Mouse (Mus musculus): ENCODE data around the gene Socs5. TPM values are rescaled to one million over a fixed set of nuclear protein-coding genes. Genes with fewer than 3 reads are reported as not detected.

The Socs5 gene
- polyA plus RNA-seq, 1 experiment from 2014 or later, result 1.9 TPM

DNA sequence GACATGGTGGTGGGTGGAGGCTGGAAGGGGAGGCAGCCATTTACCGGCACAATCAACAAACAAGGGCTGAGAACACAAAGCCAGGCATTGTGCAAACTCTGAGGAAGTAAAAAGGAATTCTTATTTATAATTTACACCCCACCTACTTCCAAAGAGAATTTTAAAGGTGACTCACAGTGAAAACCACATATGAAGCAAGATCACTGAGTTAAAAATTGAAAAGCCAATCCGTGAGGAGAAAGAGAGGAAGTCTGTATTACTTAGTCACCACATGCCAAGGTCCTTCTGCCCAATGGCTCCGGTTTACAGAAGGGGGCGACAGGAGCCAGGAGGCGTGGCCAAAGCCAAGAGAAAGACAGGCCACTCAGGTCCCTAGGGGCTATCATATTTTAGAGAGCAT, 62.9 kb downstream of the Socs5 start:
- H3K36me3 ChIP-seq (replicated peaks), result no peaks in the 10 kb centered on the region
- no peaks in the 10 kb centered on the region; the same call in 1 of the 2 replicates for H3K4me1 ChIP-seq (replicated peaks)
- ATAC-seq (ENCODE audit: insufficient read depth), result no peak
- H3K27me3 ChIP-seq, result no peaks in the 10 kb centered on the region
- no peaks in the 10 kb centered on the region for H3K9me3 ChIP-seq (replicated peaks)
- H3K9ac ChIP-seq, result no peak overlapping the region
- H3K4me2 ChIP-seq, result no peak overlapping the region
- 19% methylated on average over 5 of the region's 5 CpGs for WGBS (ENCODE audit: insufficient replicate concordance)
- no peak overlapping the region for H3K27ac ChIP-seq (replicated peaks)
- H3K4me3 ChIP-seq (replicated peaks), result no peak overlapping the region

- no peak overlapping the region for H3K4me3 ChIP-seq (replicated peaks)
- H3K4me1 ChIP-seq (replicated peaks), result peaks cover 3% of the 10 kb centered on the region; the same call in 1 of the 2 replicates
- H3K27ac ChIP-seq (replicated peaks), result no peak overlapping the region
- H3K9ac ChIP-seq, result no peak overlapping the region
- ATAC-seq (ENCODE audit: insufficient read depth), result no peak
- no peaks in the 10 kb centered on the region for H3K9me3 ChIP-seq (replicated peaks)
- H3K4me2 ChIP-seq, result no peak overlapping the region
- H3K36me3 ChIP-seq (replicated peaks), result no peaks in the 10 kb centered on the region
- WGBS (ENCODE audit: insufficient replicate concordance), result 54% methylated on average over 3 of the region's 3 CpGs
- H3K27me3 ChIP-seq, result no peaks in the 10 kb centered on the region
These were observed 64.6 kb downstream of the Socs5 start for GRCm38 (mm10) chr17:87172031-87172430.

DNA sequence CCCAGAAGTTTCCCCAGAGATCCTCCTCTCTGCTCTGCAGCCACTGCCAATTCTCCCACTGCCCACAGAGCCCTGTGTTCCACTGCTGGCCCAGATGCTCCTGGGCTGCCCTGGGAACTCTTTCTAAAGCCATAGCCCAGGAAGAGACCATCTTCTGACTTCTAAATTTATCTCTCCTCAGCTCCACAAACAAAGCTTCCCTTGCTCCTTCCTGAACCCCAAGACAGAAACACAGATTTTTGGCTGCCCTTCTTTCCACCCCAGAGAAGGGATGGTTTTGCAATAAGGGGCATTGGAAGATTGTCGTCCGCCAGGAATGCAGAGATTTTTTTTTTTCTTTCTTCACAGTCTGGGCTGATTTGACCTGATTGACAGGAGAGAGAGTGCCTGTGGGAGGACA, 66.5 kb downstream of the Socs5 start:
- no peaks in the 10 kb centered on the region for H3K27me3 ChIP-seq
- H3K4me3 ChIP-seq (replicated peaks), result no peak overlapping the region
- no peaks in the 10 kb centered on the region for H3K36me3 ChIP-seq (replicated peaks)
- no peak overlapping the region for H3K27ac ChIP-seq (replicated peaks)
- peaks cover 3% of the 10 kb centered on the region; the same call in 1 of the 2 replicates for H3K4me1 ChIP-seq (replicated peaks)
- no peaks in the 10 kb centered on the region for H3K9me3 ChIP-seq (replicated peaks)
- 71% methylated on average over 2 of the region's 2 CpGs for WGBS (ENCODE audit: insufficient replicate concordance)
- H3K9ac ChIP-seq, result no peak overlapping the region
- no peak for ATAC-seq (ENCODE audit: insufficient read depth)
- no peak overlapping the region for H3K4me2 ChIP-seq

DNA sequence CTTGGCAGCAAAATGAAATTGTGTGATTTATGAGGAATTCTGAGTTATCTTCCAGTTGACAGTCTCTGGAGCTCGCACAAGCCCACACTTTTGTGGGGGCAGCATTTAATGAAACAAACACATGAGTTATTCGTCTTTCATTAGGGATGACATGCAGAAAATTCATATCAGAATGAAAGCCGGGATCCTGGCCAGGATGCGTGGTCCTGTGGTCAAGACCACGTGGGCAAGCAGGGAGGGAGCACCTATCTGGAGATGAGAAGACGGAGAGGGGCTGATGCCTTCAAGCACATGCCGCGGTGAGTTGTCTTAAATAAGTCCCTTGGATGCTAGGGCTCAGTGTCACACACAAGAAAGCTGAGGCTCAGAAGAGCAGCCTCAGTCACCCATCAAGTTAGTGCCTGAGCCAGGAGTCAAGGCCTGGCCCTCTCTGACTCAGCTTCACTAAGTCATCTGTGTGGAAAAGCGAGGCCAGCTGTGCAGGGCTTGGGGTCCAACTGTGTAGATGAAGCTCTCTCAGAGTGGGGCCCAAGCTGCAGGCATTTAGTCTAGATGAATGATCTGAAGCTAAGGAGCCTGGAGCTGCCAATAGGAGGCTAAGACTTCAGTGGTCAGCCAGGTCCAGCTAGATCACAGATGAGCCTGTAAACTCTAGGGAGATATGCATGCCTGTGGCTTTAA, 67.3 kb downstream of the Socs5 start:
- Histone ChIP-seq H3K27me3 (no peaks in the 10 kb centered on the region), H3K4me1 (replicated peaks) (peaks cover 3% of the 10 kb centered on the region; the same call in 1 of the 2 replicates), H3K9ac (no peak overlapping the region), H3K4me3 (replicated peaks) (no peak overlapping the region), H3K4me2 (no peak overlapping the region), H3K27ac (replicated peaks) (no peak overlapping the region), H3K9me3 (replicated peaks) (no peaks in the 10 kb centered on the region), H3K36me3 (replicated peaks) (no peaks in the 10 kb centered on the region)
- ATAC-seq (ENCODE audit: insufficient read depth), result no peak
- WGBS (ENCODE audit: insufficient replicate concordance), result 68% methylated on average over 9 of the region's 9 CpGs

DNA sequence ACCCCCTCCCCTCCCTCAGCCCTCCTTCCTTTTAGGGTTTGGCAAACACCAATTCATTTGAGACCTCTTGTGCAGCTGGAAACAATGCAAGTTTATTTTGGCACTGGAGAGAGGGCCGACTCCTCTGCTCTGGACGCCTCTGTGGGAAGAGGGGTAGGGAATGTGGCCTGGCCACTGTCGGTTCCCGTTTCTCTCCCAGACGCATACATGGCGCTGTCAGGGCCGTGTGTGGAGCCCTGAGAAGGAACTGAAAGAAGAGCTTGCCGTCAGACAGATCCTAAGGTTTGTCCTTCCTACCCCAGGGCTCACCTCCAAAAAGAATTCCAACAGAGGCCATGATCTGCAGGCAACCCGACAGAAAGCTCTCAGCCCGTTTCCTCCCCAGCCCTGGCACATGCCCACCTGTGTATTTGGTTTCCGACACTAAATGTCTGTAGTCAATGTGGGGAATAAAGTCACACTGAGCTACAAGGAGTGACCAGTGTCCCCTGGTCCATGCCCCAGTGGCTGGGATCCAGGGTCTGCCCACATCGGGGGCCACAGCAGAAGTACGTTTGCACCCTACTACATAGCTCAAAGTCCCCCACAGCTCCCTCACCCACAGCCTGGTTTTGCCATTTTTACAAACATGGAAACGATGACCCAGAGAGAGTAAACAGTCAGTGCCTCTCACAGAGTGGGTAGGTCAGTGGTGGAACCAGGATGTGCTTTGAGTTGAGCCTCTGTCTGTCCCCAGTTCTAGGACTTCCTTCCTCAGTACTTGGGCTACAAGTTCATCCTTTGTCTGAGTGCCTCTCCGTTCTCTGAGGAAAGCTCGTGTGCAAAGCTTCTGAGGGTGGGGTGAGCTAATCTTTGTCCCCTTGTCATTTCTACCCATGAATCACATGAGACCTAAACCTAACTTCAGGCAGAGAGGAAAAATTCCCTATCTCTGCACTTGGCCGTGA, 68.9 kb downstream of the Socs5 start:
- H3K9me3 ChIP-seq (replicated peaks), result no peaks in the 10 kb centered on the region
- WGBS (ENCODE audit: insufficient replicate concordance), result 57% methylated on average over 17 of the region's 17 CpGs
- 0 out of 2 replicates have a peak, but pooled peaks cover 3% of the 10 kb centered on the region for H3K4me1 ChIP-seq (replicated peaks)
- H3K9ac ChIP-seq, result no peak overlapping the region
- H3K36me3 ChIP-seq (replicated peaks), result no peaks in the 10 kb centered on the region
- H3K4me3 ChIP-seq (replicated peaks), result no peak overlapping the region
- no peak for ATAC-seq (ENCODE audit: insufficient read depth)
- H3K27me3 ChIP-seq, result no peaks in the 10 kb centered on the region
- H3K27ac ChIP-seq (replicated peaks), result no peak overlapping the region
- no peak overlapping the region for H3K4me2 ChIP-seq

- WGBS (ENCODE audit: insufficient replicate concordance), result 62% methylated on average over 16 of the region's 16 CpGs
- H3K36me3 ChIP-seq (replicated peaks), result no peaks in the 10 kb centered on the region
- no peak overlapping the region for H3K27ac ChIP-seq (replicated peaks)
- 0 out of 2 replicates have a peak, but pooled peaks cover 3% of the 10 kb centered on the region for H3K4me1 ChIP-seq (replicated peaks)
- H3K9me3 ChIP-seq (replicated peaks), result no peaks in the 10 kb centered on the region
- no peaks in the 10 kb centered on the region for H3K27me3 ChIP-seq
- H3K4me3 ChIP-seq (replicated peaks), result no peak overlapping the region
- no peak overlapping the region for H3K4me2 ChIP-seq
- no peak for ATAC-seq (ENCODE audit: insufficient read depth)
- no peak overlapping the region for H3K9ac ChIP-seq
These were observed 71.4 kb downstream of the Socs5 start for GRCm38 (mm10) chr17:87178596-87179590.

GRCm38 (mm10) chr17:87179939-87180550, 72.6 kb downstream of the Socs5 start:
- Histone ChIP-seq H3K4me3 (replicated peaks) (no peak overlapping the region), H3K27me3 (no peaks in the 10 kb centered on the region), H3K36me3 (replicated peaks) (no peaks in the 10 kb centered on the region), H3K4me1 (replicated peaks) (0 out of 2 replicates have a peak, but pooled peaks cover 3% of the 10 kb centered on the region), H3K9ac (no peak overlapping the region), H3K27ac (replicated peaks) (no peak overlapping the region), H3K9me3 (replicated peaks) (no peaks in the 10 kb centered on the region), H3K4me2 (no peak overlapping the region)
- 23% methylated on average over 9 of the region's 9 CpGs for WGBS (ENCODE audit: insufficient replicate concordance)
- no peak for ATAC-seq (ENCODE audit: insufficient read depth)

GRCm38 (mm10) chr17:87181683-87182346, 74.3 kb downstream of the Socs5 start:
- Histone ChIP-seq H3K27ac (replicated peaks) (no peak overlapping the region), H3K27me3 (no peaks in the 10 kb centered on the region; the same call in 1 of the 2 replicates), H3K4me2 (no peak overlapping the region), H3K4me1 (replicated peaks) (no peaks in the 10 kb centered on the region), H3K4me3 (replicated peaks) (no peak overlapping the region), H3K9ac (no peak overlapping the region), H3K9me3 (replicated peaks) (no peaks in the 10 kb centered on the region), H3K36me3 (replicated peaks) (no peaks in the 10 kb centered on the region)
- no peak for ATAC-seq (ENCODE audit: insufficient read depth)
- 13% methylated on average over 8 of the region's 8 CpGs for WGBS (ENCODE audit: insufficient replicate concordance)

DNA sequence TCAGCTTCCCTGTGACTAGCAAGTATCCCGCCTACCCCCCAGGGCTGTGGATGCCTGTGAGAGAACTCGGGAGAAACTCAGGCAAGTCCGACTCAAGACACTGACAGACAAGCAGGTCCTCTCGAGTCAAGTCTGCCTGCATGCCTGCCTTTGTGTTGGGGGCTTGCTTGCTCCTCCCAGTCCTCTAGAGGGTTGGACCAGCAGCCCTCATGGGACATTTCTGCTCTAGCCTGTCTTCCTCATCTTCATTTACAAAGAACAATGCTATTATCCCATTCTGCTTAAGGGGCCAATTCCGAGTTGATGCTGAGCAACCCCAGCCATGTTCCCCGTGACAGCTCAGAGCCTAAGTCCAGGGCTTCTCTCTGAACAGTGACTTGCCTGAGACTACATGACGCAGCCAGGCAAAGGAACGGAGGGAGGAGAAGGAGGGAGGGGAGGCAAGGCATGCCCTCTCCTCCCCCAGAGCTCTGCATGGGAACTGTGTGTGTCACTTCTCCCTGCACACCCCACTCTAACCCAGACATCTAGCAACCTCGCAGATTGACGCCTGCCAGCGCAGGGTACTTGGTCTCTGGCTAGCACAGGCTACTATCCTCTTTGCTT, 78.1 kb downstream of the Socs5 start:
- WGBS (ENCODE audit: insufficient replicate concordance), result 29% methylated on average over 11 of the region's 11 CpGs
- Histone ChIP-seq H3K36me3 (replicated peaks) (no peaks in the 10 kb centered on the region), H3K4me3 (replicated peaks) (no peak overlapping the region), H3K4me2 (no peak overlapping the region), H3K27ac (replicated peaks) (no peak overlapping the region), H3K4me1 (replicated peaks) (no peaks in the 10 kb centered on the region), H3K9me3 (replicated peaks) (no peaks in the 10 kb centered on the region), H3K9ac (no peak overlapping the region), H3K27me3 (no peaks in the 10 kb centered on the region; the same call in 1 of the 2 replicates)
- ATAC-seq (ENCODE audit: insufficient read depth), result no peak
